Mouse (Mus musculus) ES-Bruce4 (cell line): Measurements from ENCODE around the gene Zfp280b. TPM values are rescaled to one million over a fixed set of nuclear protein-coding genes. Genes with fewer than 3 reads are reported as not detected.
"Not testable (repeated sequence)": the region's sequence is repeated elsewhere in the genome, so short reads cannot be mapped to it uniquely, and the experiment has no call there.

Source experiments
- H3K27ac ChIP-seq: 2 replicates; pipeline ENCODE4 v1.5.1; 2012; ENCODE audit warnings: low read length, inconsistent platforms; ENCODE audit not compliant: insufficient read depth
- H3K27me3 ChIP-seq: 2 replicates; pipeline ENCODE4 v1.6.1; 2012; ENCODE audit warnings: mild to moderate bottlenecking, low read length, inconsistent platforms; ENCODE audit not compliant: control insufficient read depth, poor library complexity, insufficient read depth, severe bottlenecking
- H3K36me3 ChIP-seq: 2 replicates; pipeline ENCODE4 v1.6.1; 2012; ENCODE audit warnings: inconsistent platforms, mild to moderate bottlenecking, low read length, moderate library complexity; ENCODE audit not compliant: control insufficient read depth, poor library complexity, insufficient read depth, severe bottlenecking
- H3K4me1 ChIP-seq: one replicate; pipeline ENCODE4 v1.8.1; 2011; ENCODE audit warnings: low read length; ENCODE audit not compliant: control insufficient read depth, insufficient read depth
- H3K4me3 ChIP-seq: 2 replicates; pipeline ENCODE4 v1.5.1; 2011; ENCODE audit warnings: low read depth, mild to moderate bottlenecking, low read length
- H3K9ac ChIP-seq: 2 replicates; pipeline ENCODE4 v1.6.1; 2012; ENCODE audit warnings: low read depth, mild to moderate bottlenecking, inconsistent platforms; ENCODE audit not compliant: poor library complexity, severe bottlenecking
- H3K9me3 ChIP-seq: replicated peaks from 2 replicates; pipeline ENCODE4 v1.6.1; 2012; ENCODE audit warnings: mild to moderate bottlenecking, low read length, inconsistent platforms; ENCODE audit not compliant: control insufficient read depth, poor library complexity, insufficient read depth, severe bottlenecking
- CTCF ChIP-seq: IDR thresholded peaks from one replicate; pipeline ENCODE4 v1.8.1; 2011; ENCODE audit warnings: low read depth, low read length
- EP300 ChIP-seq: IDR thresholded peaks from 2 replicates; pipeline ENCODE4 v1.6.1; 2011; ENCODE audit warnings: low read depth, low read length; ENCODE audit not compliant: insufficient read depth
- POLR2A ChIP-seq: IDR thresholded peaks from one replicate; pipeline ENCODE4 v1.8.1; 2011; ENCODE audit warnings: low read length; ENCODE audit not compliant: insufficient read depth
- polyA plus RNA-seq: library from polyadenylated mRNA; stranded (reverse); fragments of >200 nt; gene quantifications from 2 replicates; pipeline ENCODE4 v1.2.4, GENCODE M21; 2011; ENCODE audit warnings: low read depth; ENCODE audit not compliant: missing spikeins, insufficient read depth, insufficient read length

Zfp280b gene
- polyA plus RNA-seq, 1 experiment: 63.2 TPM

- H3K27me3 ChIP-seq: no peaks in the 10 kb centered on the region
- no peak overlapping the region for H3K9ac ChIP-seq
- no peak overlapping the region for H3K4me3 ChIP-seq
- no peaks in the 10 kb centered on the region for H3K36me3 ChIP-seq
- H3K9me3 ChIP-seq: no peaks in the 10 kb centered on the region
- peaks cover 10% of the 10 kb centered on the region for H3K4me1 ChIP-seq
- TF ChIP-seq CTCF (no peak), POLR2A (no peak), EP300 (no peak)
- peak overlapping the region; percentile 75 for H3K27ac ChIP-seq
These were observed 14.3 kb downstream of the Zfp280b start for GRCm38 (mm10) chr10:76046754-76047153.

- H3K9me3 ChIP-seq: peaks cover under 1% of the 10 kb centered on the region; the same call in 1 of the 2 replicates
- TF ChIP-seq EP300: 0 out of 2 replicates have a peak, but pooled peaks have one; percentile 40
- no peak for TF ChIP-seq CTCF
- H3K9ac ChIP-seq: peak overlapping the region; percentile 51; the same call in 1 of the 2 replicates
- H3K27me3 ChIP-seq: no peaks in the 10 kb centered on the region
- H3K27ac ChIP-seq: peak overlapping the region; percentile 75
- H3K4me1 ChIP-seq: peaks cover 10% of the 10 kb centered on the region
- no peak overlapping the region for H3K4me3 ChIP-seq
- no peaks in the 10 kb centered on the region for H3K36me3 ChIP-seq
These were observed 14.9 kb downstream of the Zfp280b start for GRCm38 (mm10) chr10:76047182-76047869.

- Histone ChIP-seq H3K9me3 (peaks cover 7% of the 10 kb centered on the region), H3K4me3 (no peak overlapping the region), H3K27me3 (no peaks in the 10 kb centered on the region), H3K4me1 (peaks cover 9% of the 10 kb centered on the region), H3K9ac (no peak overlapping the region), H3K27ac (peak overlapping the region; percentile 49), H3K36me3 (no peaks in the 10 kb centered on the region)
- TF ChIP-seq EP300 (no peak), CTCF (no peak), POLR2A (no peak)
These were observed 16.5 kb downstream of the Zfp280b start for GRCm38 (mm10) chr10:76048967-76049366.

- H3K9me3 ChIP-seq: peaks cover 7% of the 10 kb centered on the region
- TF ChIP-seq EP300: peak; percentile 79; the same call in 1 of the 2 replicates
- TF ChIP-seq POLR2A: peak; percentile 24
- TF ChIP-seq CTCF: no peak
- H3K27ac ChIP-seq: peak overlapping the region; percentile 94; the same call in 1 of the 2 replicates
- no peak overlapping the region for H3K4me3 ChIP-seq
- H3K9ac ChIP-seq: no peak overlapping the region
- H3K36me3 ChIP-seq: no peaks in the 10 kb centered on the region
- no peaks in the 10 kb centered on the region for H3K4me1 ChIP-seq
- no peaks in the 10 kb centered on the region for H3K27me3 ChIP-seq
These were observed 19.4 kb downstream of the Zfp280b start for GRCm38 (mm10) chr10:76051860-76052259.

GRCm38 (mm10) chr10:76062439-76062838 lies 30.0 kb downstream of the Zfp280b start:
- Histone ChIP-seq H3K4me3 (no peak overlapping the region), H3K9me3 (no peaks in the 10 kb centered on the region), H3K9ac (no peak overlapping the region), H3K4me1 (no peaks in the 10 kb centered on the region), H3K36me3 (no peaks in the 10 kb centered on the region), H3K27me3 (no peaks in the 10 kb centered on the region), H3K27ac (no peak overlapping the region)
- TF ChIP-seq CTCF (no peak), EP300 (no peak), POLR2A (no peak)

GRCm38 (mm10) chr10:76067674-76068613 lies 35.5 kb downstream of the Zfp280b start:
- Histone ChIP-seq H3K27me3 (no peaks in the 10 kb centered on the region), H3K4me3 (no peak overlapping the region), H3K36me3 (no peaks in the 10 kb centered on the region), H3K4me1 (peaks cover 4% of the 10 kb centered on the region), H3K27ac (peak overlapping the region; percentile 55), H3K9ac (no peak overlapping the region), H3K9me3 (no peaks in the 10 kb centered on the region)
- TF ChIP-seq EP300: peak; percentile 94
- TF ChIP-seq POLR2A: no peak
- no peak for TF ChIP-seq CTCF

GRCm38 (mm10) chr10:76072080-76072479 lies 39.6 kb downstream of the Zfp280b start:
- not testable (repeated sequence) for H3K4me1 ChIP-seq, H3K27ac ChIP-seq, H3K36me3 ChIP-seq, H3K4me3 ChIP-seq, H3K27me3 ChIP-seq, H3K9ac ChIP-seq
- H3K9me3 ChIP-seq: peaks cover 11% of the 10 kb centered on the region

GRCm38 (mm10) chr10:76077008-76077407 lies 44.6 kb downstream of the Zfp280b start:
- H3K9ac ChIP-seq, H3K27ac ChIP-seq, H3K4me1 ChIP-seq, H3K36me3 ChIP-seq, H3K27me3 ChIP-seq, H3K4me3 ChIP-seq: not testable (repeated sequence)
- H3K9me3 ChIP-seq: peaks cover 11% of the 10 kb centered on the region
